Mouse (Mus musculus) liver, adult 2 months (tissue): ENCODE measurements at regions not wholly inside any gene's neighbourhood (a gene's known extent, or its start where the extent isn't known, plus 50 kb on each side); places are given as distances from the start of the nearest gene placed in this dataset.

ENCODE experiments used
- DNase-seq: peaks from one replicate; pipeline ENCODE4 v3.0.0-alpha.2; 2011; ENCODE audit warnings: low read depth, low spot score; ENCODE audit errors: extremely low read depth
- H3K27ac ChIP-seq: fragments of 200-500 bp; replicated peaks from 2 replicates; pipeline ENCODE4 v1.5.1; 2012; ENCODE audit warnings: low read depth, mild to moderate bottlenecking, control low read depth, inconsistent platforms, low read length; ENCODE audit not compliant: insufficient read depth
- H3K27me3 ChIP-seq: fragments of 200-500 bp; 2 replicates; pipeline ENCODE4 v1.6.1; 2012; ENCODE audit warnings: mild to moderate bottlenecking, moderate library complexity, low read length, inconsistent platforms; ENCODE audit not compliant: control insufficient read depth, insufficient read depth
- H3K36me3 ChIP-seq: fragments of 200-500 bp; 2 replicates; pipeline ENCODE4 v1.6.1; 2012; ENCODE audit warnings: low read length, inconsistent platforms; ENCODE audit not compliant: control insufficient read depth, insufficient read depth
- H3K4me1 ChIP-seq: fragments of 200-500 bp; 2 replicates; pipeline ENCODE4 v1.6.1; 2011; ENCODE audit warnings: low read length; ENCODE audit not compliant: control insufficient read depth, insufficient read depth
- H3K4me3 ChIP-seq: fragments of 200-500 bp; 2 replicates; pipeline ENCODE4 v1.5.1; 2011; ENCODE audit warnings: low read depth, mild to moderate bottlenecking, control low read depth, low read length, moderate library complexity; ENCODE audit not compliant: insufficient read depth
- H3K79me2 ChIP-seq: fragments of 200-500 bp; 2 replicates; pipeline ENCODE4 v1.6.1; 2012; ENCODE audit warnings: inconsistent platforms, mild to moderate bottlenecking, low read length, moderate library complexity; ENCODE audit not compliant: control insufficient read depth, insufficient read depth
- H3K9ac ChIP-seq: fragments of 200-500 bp; 2 replicates; pipeline ENCODE4 v1.6.1; 2012; ENCODE audit warnings: low read depth, mild to moderate bottlenecking, control low read depth, inconsistent platforms, low read length
- CTCF ChIP-seq: fragments of 200-500 bp; IDR thresholded peaks from 2 replicates; pipeline ENCODE4 v1.5.1; 2011; ENCODE audit warnings: low read depth, low read length, control low read depth
- POLR2A ChIP-seq: fragments of 200-500 bp; IDR thresholded peaks from 2 replicates; pipeline ENCODE4 v1.6.1; 2011; ENCODE audit warnings: low read length, control low read depth; ENCODE audit not compliant: insufficient read depth; ENCODE audit errors: extremely low read depth
- WGBS: fragments of 180-500 bp; shearing (Covaris S2); methylation state at CpG from one replicate; pipeline ENCODE4 v1.1.7; 2018; 5-methylcytosine and 5-hydroxymethylcytosine counted together

DNA sequence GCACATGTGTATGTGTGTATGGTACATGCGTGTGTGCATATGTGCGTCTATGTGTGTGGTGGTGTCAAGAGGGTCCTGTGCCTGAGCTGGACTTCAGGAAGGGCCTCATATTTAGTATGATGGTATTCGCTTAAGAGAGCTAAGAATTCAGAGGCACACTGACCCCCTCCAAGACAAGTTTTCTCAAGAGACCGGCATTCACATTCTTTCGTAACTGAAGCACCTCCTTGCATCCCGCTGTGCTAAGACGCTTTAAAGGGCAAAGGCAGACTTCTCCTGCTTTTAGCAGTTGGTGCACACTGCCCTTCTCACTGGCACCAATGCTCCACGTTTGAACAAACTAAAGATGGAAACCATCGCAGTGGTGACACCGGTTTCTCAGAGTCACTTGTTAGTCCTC, 110.3 kb upstream of the Shb start:
- no peak overlapping the region for H3K9ac ChIP-seq
- TF ChIP-seq POLR2A (no peak), CTCF (no peak)
- no peaks in the 10 kb centered on the region for H3K27me3 ChIP-seq
- no peak for DNase-seq
- no peaks in the 10 kb centered on the region for H3K36me3 ChIP-seq
- H3K27ac ChIP-seq: no peak overlapping the region
- WGBS: 92% methylated on average over 10 of the region's 10 CpGs
- H3K4me1 ChIP-seq: no peaks in the 10 kb centered on the region
- no peak overlapping the region for H3K4me3 ChIP-seq
- H3K79me2 ChIP-seq: no peaks in the 10 kb centered on the region

DNA sequence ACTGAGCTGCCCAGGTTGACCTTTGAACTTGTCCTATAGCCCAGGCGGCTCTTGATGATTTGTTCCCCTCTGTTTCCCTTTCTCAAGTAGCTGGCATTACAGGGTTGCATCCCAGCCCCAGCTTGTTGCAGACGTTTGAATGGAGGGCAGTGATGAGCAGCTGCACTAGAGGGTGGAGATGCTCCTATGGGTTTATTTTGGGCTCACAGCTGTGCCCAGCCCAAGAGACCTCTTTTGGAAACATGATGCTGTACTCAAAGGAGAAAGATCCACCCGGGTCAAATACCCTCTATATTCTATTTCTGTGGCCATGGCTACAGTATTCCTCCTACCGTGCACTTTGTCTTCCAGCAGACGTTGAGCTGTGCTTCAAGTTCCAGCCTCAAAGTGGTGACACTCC, 109.0 kb upstream of the Shb start:
- H3K79me2 ChIP-seq: no peaks in the 10 kb centered on the region
- H3K9ac ChIP-seq: no peak overlapping the region
- DNase-seq: no peak
- H3K27me3 ChIP-seq: no peaks in the 10 kb centered on the region
- no peak overlapping the region for H3K27ac ChIP-seq
- no peak overlapping the region for H3K4me3 ChIP-seq
- WGBS: 62% methylated on average over 5 of the region's 5 CpGs
- H3K36me3 ChIP-seq: no peaks in the 10 kb centered on the region
- no peaks in the 10 kb centered on the region for H3K4me1 ChIP-seq
- TF ChIP-seq POLR2A (no peak), CTCF (no peak)

DNA sequence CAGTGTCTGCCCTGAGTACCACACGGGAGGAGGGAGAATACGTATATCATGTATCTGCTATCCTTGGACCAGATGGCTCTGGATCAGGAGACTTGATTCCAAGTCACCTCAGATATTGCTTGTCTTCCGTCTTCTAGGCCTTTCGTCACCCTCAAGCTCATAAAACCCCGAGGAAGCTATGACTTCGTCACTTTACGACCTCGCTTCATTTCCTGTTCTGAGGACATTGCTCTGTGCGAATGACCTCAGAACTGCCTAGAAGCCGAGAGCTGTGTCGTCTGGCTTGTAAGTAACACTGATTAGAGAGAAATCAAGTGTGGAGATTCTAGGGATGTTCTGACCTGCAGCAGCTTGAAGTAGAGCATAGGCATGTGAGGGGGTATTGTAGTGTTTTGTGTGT, 108.4 kb upstream of the Shb start:
- H3K27ac ChIP-seq: no peak overlapping the region
- no peaks in the 10 kb centered on the region for H3K4me1 ChIP-seq
- no peaks in the 10 kb centered on the region for H3K79me2 ChIP-seq
- H3K4me3 ChIP-seq: no peak overlapping the region
- TF ChIP-seq POLR2A (no peak), CTCF (no peak)
- H3K27me3 ChIP-seq: no peaks in the 10 kb centered on the region
- DNase-seq: no peak
- no peak overlapping the region for H3K9ac ChIP-seq
- 67% methylated on average over 11 of the region's 11 CpGs for WGBS
- no peaks in the 10 kb centered on the region for H3K36me3 ChIP-seq

DNA sequence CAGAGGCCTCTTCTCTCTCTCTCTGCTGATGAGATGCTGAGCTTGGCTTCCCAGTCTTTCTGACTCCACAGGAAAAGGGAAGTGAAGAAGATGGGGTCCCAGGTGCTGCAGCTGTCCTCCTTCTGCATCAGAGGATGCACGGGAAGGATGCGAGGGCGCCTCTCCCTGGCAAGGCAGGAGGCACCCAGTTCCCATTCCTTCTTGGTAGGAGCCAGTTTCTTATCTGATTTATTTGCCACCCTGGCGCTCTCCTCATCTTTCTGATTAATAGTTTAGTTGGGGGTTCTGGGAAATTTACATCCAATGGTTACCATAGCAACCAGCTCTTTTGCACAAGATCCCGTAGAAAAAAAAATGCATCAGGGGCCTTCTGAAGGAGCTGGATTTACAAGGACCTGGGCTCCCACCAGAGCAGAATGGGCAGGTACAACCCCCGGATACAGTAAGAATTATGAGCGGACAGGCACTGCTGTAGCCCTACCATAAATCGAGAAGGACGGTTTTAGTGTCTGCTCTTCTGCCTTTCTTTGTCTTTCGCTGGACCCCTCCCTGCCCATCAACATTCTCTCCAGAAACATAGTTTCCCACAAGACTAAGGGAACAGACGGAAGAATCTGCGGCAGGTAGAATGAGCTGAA, 107.2 kb upstream of the Shb start:
- no peaks in the 10 kb centered on the region for H3K4me1 ChIP-seq
- H3K36me3 ChIP-seq: no peaks in the 10 kb centered on the region
- no peak overlapping the region for H3K27ac ChIP-seq
- H3K79me2 ChIP-seq: no peaks in the 10 kb centered on the region
- WGBS: 92% methylated on average over 12 of the region's 12 CpGs
- H3K27me3 ChIP-seq: no peaks in the 10 kb centered on the region
- H3K4me3 ChIP-seq: no peak overlapping the region
- no peak for DNase-seq
- no peak overlapping the region for H3K9ac ChIP-seq
- TF ChIP-seq POLR2A (no peak), CTCF (no peak)

DNA sequence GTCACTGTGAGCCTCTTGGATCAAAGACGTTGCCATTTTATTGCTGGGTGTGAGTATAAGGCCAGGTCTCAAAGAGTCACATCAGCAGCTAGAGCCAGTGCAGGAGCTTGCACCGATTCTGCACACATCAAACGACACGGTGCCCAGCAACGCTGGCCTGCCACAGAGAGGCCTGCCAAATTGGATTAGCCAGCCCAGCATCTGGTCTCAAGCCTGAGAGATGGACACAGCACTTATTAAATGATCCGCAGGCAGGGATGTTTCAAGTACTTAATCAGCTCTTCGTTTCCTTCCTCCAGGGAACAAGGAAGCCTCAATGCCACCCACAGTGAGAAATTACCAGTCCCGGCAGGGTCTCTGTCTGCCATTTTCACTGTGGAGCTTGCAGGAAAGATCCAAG, 106.1 kb upstream of the Shb start:
- no peak overlapping the region for H3K27ac ChIP-seq
- H3K4me1 ChIP-seq: no peaks in the 10 kb centered on the region
- H3K9ac ChIP-seq: no peak overlapping the region
- no peak for TF ChIP-seq POLR2A
- TF ChIP-seq CTCF: no peak
- DNase-seq: no peak
- no peaks in the 10 kb centered on the region for H3K36me3 ChIP-seq
- no peaks in the 10 kb centered on the region for H3K27me3 ChIP-seq
- WGBS: 77% methylated on average over 8 of the region's 8 CpGs
- no peak overlapping the region for H3K4me3 ChIP-seq
- H3K79me2 ChIP-seq: no peaks in the 10 kb centered on the region

DNA sequence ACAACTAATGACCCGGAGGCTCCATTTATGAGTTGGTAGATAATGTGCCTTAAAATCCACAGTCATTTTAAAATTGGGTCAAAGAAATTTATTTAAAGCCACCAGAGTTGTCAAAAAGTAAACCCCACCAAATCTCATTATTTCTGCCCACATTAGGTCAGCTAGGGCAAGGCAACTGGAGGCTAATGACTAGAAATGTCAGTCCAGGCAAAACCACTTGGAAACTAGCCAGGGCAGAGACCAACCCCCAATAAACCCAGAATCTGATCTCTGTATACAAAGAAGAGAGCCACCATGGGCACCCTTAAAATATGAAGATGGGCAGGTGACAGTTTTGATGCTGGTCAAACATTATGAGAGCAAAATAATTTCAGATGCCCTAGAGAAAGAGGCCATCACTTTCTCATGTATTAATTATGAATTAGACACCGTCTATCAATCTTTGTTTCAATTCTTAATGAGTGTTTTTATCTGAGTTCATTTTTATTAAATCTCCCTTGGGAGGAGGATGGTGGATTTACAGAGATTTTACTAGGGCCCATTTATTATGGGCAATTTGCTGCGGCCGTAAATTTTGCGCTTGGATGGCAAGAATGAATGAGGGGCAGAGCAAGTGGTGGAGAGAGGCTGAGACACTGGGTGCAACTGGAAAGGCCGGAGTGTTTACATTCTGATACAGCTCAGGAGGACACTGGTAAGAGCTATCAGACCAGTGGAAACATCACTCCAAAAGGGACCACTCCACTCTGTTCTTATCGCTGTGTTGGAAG, 99.2 kb upstream of the Shb start:
- Histone ChIP-seq H3K36me3 (no peaks in the 10 kb centered on the region), H3K27ac (no peak overlapping the region), H3K4me3 (no peak overlapping the region), H3K79me2 (no peaks in the 10 kb centered on the region), H3K9ac (no peak overlapping the region), H3K27me3 (no peaks in the 10 kb centered on the region), H3K4me1 (no peaks in the 10 kb centered on the region)
- whole genome bisulfite sequencing: 92% methylated on average over 7 of the region's 7 CpGs
- no peak for TF ChIP-seq CTCF
- no peak for TF ChIP-seq POLR2A
- no peak for DNase-seq
